Mouse (Mus musculus) CH12.LX (cell line): ENCODE data around the gene Olfr467.

Experiments used
- CTCF ChIP-seq, 2 experiments: IDR thresholded peaks in 1 of 2; conservative IDR thresholded peaks in 1 of 2; 2 replicates each; pipeline ENCODE4 v1.5.1; 2011 to 2012; ENCODE audit warnings: low read depth in 2 of 2, low read length in 2 of 2, improper control_type of control experiment in 1 of 2, inconsistent platforms in 1 of 2, mild to moderate bottlenecking in 1 of 2, moderate library complexity in 1 of 2
- MAX ChIP-seq: IDR thresholded peaks from 2 replicates; pipeline ENCODE4 v1.6.1; 2011; ENCODE audit warnings: low read length, improper control_type of control experiment
- NRF1 ChIP-seq: IDR thresholded peaks from 2 replicates; pipeline ENCODE4 v1.6.1; 2014; ENCODE audit warnings: low read depth, mild to moderate bottlenecking, inconsistent platforms, low read length, improper control_type of control experiment, moderate library complexity
- POLR2A ChIP-seq: IDR thresholded peaks from 2 replicates; pipeline ENCODE4 v1.6.1; 2011; ENCODE audit warnings: low read depth, mild to moderate bottlenecking, improper control_type of control experiment, low read length
- SIN3A ChIP-seq: IDR thresholded peaks from 2 replicates; pipeline ENCODE4 v1.6.1; 2012; ENCODE audit warnings: low read length, improper control_type of control experiment, inconsistent platforms

DNA sequence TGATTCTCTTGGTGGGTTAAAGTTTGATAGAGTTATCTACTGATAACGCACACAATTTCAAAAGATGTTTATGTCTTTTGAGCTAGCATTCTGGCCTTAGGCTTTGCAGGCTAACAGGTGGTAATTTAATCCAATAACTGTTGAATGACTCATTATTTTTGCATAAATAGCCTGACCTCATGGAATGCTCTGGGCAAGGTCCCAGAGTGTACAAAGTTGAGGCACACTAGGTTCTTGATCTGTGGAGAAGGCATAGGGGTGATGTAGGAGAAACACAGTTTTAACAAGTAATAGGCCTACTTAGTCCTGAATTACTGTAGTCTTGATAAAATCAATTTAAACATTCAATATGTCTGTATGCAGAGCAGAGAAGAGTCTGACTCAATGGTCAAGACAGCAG, 33.8 kb upstream of the Olfr467 start:
- TF ChIP-seq MAX = no peak
- TF ChIP-seq POLR2A = no peak
- TF ChIP-seq NRF1 = no peak
- no peak for TF ChIP-seq SIN3A
- no peak for TF ChIP-seq CTCF (conservative IDR thresholded peaks at IDR 0.05 in 1 of 2, IDR thresholded peaks at IDR 0.05 in 1 of 2; ENCODE audit: low read depth in 2 of 2, low read length in 2 of 2)
